Mouse (Mus musculus): ENCODE results near the gene Ptprb. TPM values are rescaled to one million over a fixed set of nuclear protein-coding genes. Genes with fewer than 3 reads are reported as not detected.

The Ptprb gene
- polyA plus RNA-seq, 1 experiment: 0.02 TPM

- H3K79me2 ChIP-seq (ENCODE audit: control insufficient read depth, insufficient read depth): no peaks in the 10 kb centered on the region
- H3K4me3 ChIP-seq (ENCODE audit: insufficient read depth, poor library complexity, severe bottlenecking): no peak overlapping the region
- no peaks in the 10 kb centered on the region for H3K36me3 ChIP-seq (ENCODE audit: control insufficient read depth, insufficient read depth)
- TF ChIP-seq USF1 (IDR thresholded peaks at IDR 0.05; ENCODE audit: low read depth) (no peak), CEBPB (IDR thresholded peaks at IDR 0.05; ENCODE audit: low read depth) (peak; percentile 22)
- H3ac ChIP-seq (ENCODE audit: control insufficient read depth, insufficient read length, low read depth): no peak overlapping the region
- H3K79me3 ChIP-seq (ENCODE audit: low read depth): no peaks in the 10 kb centered on the region
- H3K27me3 ChIP-seq (ENCODE audit: control insufficient read depth, insufficient read depth, insufficient read length): no peaks in the 10 kb centered on the region
Measured at GRCm38 (mm10) chr10:116393790-116394475, 118.6 kb downstream of the Ptprb start.

DNA sequence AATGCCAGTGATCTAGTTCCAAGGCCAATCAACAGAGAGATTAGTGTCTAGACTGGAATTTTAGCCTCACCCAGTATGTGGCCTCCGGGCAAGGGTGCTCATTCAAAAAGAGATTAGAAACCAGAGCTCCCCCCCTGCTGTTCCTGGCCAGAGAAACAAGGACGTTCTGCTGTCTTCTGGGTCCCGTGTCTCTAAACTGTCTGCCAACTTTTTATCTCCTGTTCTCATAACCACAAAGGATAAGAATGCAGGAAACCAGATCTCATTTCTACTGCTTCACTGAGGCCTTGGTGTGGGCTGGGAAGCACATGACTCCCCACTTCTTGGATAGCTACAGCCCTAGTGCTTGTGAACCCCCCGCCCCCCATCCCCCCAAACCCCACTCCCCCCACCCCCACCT, 119.3 kb downstream of the Ptprb start:
- H3K36me3 ChIP-seq (ENCODE audit: control insufficient read depth, insufficient read depth): no peaks in the 10 kb centered on the region
- TF ChIP-seq CEBPB (IDR thresholded peaks at IDR 0.05; ENCODE audit: low read depth): no peak
- no peak for TF ChIP-seq FOSL1 (IDR thresholded peaks at IDR 0.05; ENCODE audit: insufficient read depth, low read length, poor library complexity, severe bottlenecking)
- no peak for TF ChIP-seq MYOG (IDR thresholded peaks at IDR 0.05; ENCODE audit: control insufficient read depth, extremely low read depth, insufficient read length)
- peak; percentile 59 for TF ChIP-seq MAX (IDR thresholded peaks at IDR 0.05)
- TF ChIP-seq MYOD1 (IDR thresholded peaks at IDR 0.05; ENCODE audit: control insufficient read depth, insufficient read length, low read depth): no peak
- peak; percentile 72 for TF ChIP-seq USF1 (IDR thresholded peaks at IDR 0.05; ENCODE audit: low read depth)
- no peak for TF ChIP-seq CTCF (IDR thresholded peaks at IDR 0.05; ENCODE audit: control insufficient read depth, insufficient read depth, insufficient read length)

DNA sequence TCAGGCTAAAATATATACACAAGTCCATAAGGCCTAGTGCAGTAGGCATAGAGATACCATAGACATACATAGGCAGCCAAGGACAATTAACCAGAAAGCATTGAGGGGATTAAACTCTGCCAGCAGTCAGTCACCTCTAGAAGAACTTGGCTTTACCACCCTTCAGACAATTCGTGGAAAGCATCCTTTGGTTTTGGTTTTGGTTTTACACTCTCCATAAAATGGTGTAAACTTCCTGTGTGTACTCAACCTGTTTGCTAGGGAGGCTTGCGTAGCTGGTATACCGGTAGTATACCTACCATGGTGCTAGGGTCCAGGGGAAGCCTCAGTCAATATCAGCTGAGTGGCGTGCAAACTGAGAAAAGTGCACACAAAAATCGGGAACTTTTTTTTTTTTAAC, 121.0 kb downstream of the Ptprb start:
- Histone ChIP-seq H3ac (ENCODE audit: control insufficient read depth, insufficient read length, low read depth) (no peak overlapping the region), H3K79me3 (ENCODE audit: low read depth) (no peaks in the 10 kb centered on the region), H3K79me2 (ENCODE audit: control insufficient read depth, insufficient read depth) (no peaks in the 10 kb centered on the region), H3K36me3 (ENCODE audit: control insufficient read depth, insufficient read depth) (no peaks in the 10 kb centered on the region), H3K4me3 (ENCODE audit: insufficient read depth, poor library complexity, severe bottlenecking) (no peak overlapping the region), H3K27me3 (ENCODE audit: control insufficient read depth, insufficient read depth, insufficient read length) (no peaks in the 10 kb centered on the region)
- no peak for TF ChIP-seq MAX (IDR thresholded peaks at IDR 0.05)
- no peak for TF ChIP-seq FOSL1 (IDR thresholded peaks at IDR 0.05; ENCODE audit: insufficient read depth, low read length, poor library complexity, severe bottlenecking)

More for the DNA sequence above, 119.3 kb downstream of the Ptprb start:
- Histone ChIP-seq H3K79me2 (ENCODE audit: control insufficient read depth, insufficient read depth) (no peaks in the 10 kb centered on the region), H3ac (ENCODE audit: control insufficient read depth, insufficient read length, low read depth) (no peak overlapping the region), H3K79me3 (ENCODE audit: low read depth) (no peaks in the 10 kb centered on the region), H3K27me3 (ENCODE audit: control insufficient read depth, insufficient read depth, insufficient read length) (no peaks in the 10 kb centered on the region), H3K4me3 (ENCODE audit: insufficient read depth, poor library complexity, severe bottlenecking) (no peak overlapping the region)

DNA sequence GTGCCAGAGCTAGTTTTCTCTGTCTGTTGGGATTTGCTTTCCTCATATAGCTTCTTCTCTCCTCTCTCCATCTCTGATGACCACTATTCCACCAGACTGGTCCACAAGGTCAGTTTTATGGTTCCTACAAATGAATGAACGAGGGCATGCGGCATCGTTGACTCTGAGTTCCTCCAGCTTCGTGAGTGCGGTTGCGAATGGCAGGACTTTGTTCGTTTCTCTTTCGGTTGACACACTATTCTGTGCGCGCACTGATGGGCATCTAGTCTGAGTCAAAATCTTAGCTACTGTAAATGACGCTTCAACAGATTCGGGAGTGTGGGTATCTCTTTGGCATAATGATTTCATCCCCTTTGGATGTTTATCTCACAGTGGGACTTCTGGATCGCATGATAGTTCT, 121.6 kb downstream of the Ptprb start:
- TF ChIP-seq MYOG (IDR thresholded peaks at IDR 0.05; ENCODE audit: control insufficient read depth, extremely low read depth, insufficient read length) (no peak), FOSL1 (IDR thresholded peaks at IDR 0.05; ENCODE audit: insufficient read depth, low read length, poor library complexity, severe bottlenecking) (no peak)
- Histone ChIP-seq H3K79me2 (ENCODE audit: control insufficient read depth, insufficient read depth) (no peaks in the 10 kb centered on the region), H3K4me3 (ENCODE audit: insufficient read depth, poor library complexity, severe bottlenecking) (no peak overlapping the region), H3K79me3 (ENCODE audit: low read depth) (no peaks in the 10 kb centered on the region), H3ac (ENCODE audit: control insufficient read depth, insufficient read length, low read depth) (no peak overlapping the region), H3K27me3 (ENCODE audit: control insufficient read depth, insufficient read depth, insufficient read length) (no peaks in the 10 kb centered on the region), H3K36me3 (ENCODE audit: control insufficient read depth, insufficient read depth) (no peaks in the 10 kb centered on the region)

GRCm38 (mm10) chr10:116397573-116397972, 122.2 kb downstream of the Ptprb start:
- no peak overlapping the region for H3ac ChIP-seq (ENCODE audit: control insufficient read depth, insufficient read length, low read depth)
- H3K4me3 ChIP-seq (ENCODE audit: insufficient read depth, poor library complexity, severe bottlenecking): no peak overlapping the region
- H3K79me2 ChIP-seq (ENCODE audit: control insufficient read depth, insufficient read depth): no peaks in the 10 kb centered on the region
- no peaks in the 10 kb centered on the region for H3K36me3 ChIP-seq (ENCODE audit: control insufficient read depth, insufficient read depth)
- no peaks in the 10 kb centered on the region for H3K79me3 ChIP-seq (ENCODE audit: low read depth)
- no peaks in the 10 kb centered on the region for H3K27me3 ChIP-seq (ENCODE audit: control insufficient read depth, insufficient read depth, insufficient read length)
- TF ChIP-seq FOSL1 (IDR thresholded peaks at IDR 0.05; ENCODE audit: insufficient read depth, low read length, poor library complexity, severe bottlenecking) (no peak), CTCF (IDR thresholded peaks at IDR 0.05; ENCODE audit: control insufficient read depth, insufficient read depth, insufficient read length) (no peak), MYOD1 (IDR thresholded peaks at IDR 0.05; ENCODE audit: control insufficient read depth, insufficient read length, low read depth) (no peak), USF1 (IDR thresholded peaks at IDR 0.05; ENCODE audit: low read depth) (no peak), MAX (IDR thresholded peaks at IDR 0.05) (no peak), CEBPB (IDR thresholded peaks at IDR 0.05; ENCODE audit: low read depth) (no peak), MYOG (IDR thresholded peaks at IDR 0.05; ENCODE audit: control insufficient read depth, extremely low read depth, insufficient read length) (no peak)

GRCm38 (mm10) chr10:116397973-116398372, 122.7 kb downstream of the Ptprb start:
- no peak overlapping the region for H3ac ChIP-seq (ENCODE audit: control insufficient read depth, insufficient read length, low read depth)
- no peaks in the 10 kb centered on the region for H3K79me3 ChIP-seq (ENCODE audit: low read depth)
- no peaks in the 10 kb centered on the region for H3K79me2 ChIP-seq (ENCODE audit: control insufficient read depth, insufficient read depth)
- H3K27me3 ChIP-seq (ENCODE audit: control insufficient read depth, insufficient read depth, insufficient read length): no peaks in the 10 kb centered on the region
- H3K36me3 ChIP-seq (ENCODE audit: control insufficient read depth, insufficient read depth): no peaks in the 10 kb centered on the region
- no peak overlapping the region for H3K4me3 ChIP-seq (ENCODE audit: insufficient read depth, poor library complexity, severe bottlenecking)
- TF ChIP-seq CEBPB (IDR thresholded peaks at IDR 0.05; ENCODE audit: low read depth): no peak
- TF ChIP-seq MAX (IDR thresholded peaks at IDR 0.05): no peak
- TF ChIP-seq MYOG (IDR thresholded peaks at IDR 0.05; ENCODE audit: control insufficient read depth, extremely low read depth, insufficient read length): no peak
- no peak for TF ChIP-seq CTCF (IDR thresholded peaks at IDR 0.05; ENCODE audit: control insufficient read depth, insufficient read depth, insufficient read length)
- no peak for TF ChIP-seq MYOD1 (IDR thresholded peaks at IDR 0.05; ENCODE audit: control insufficient read depth, insufficient read length, low read depth)
- no peak for TF ChIP-seq FOSL1 (IDR thresholded peaks at IDR 0.05; ENCODE audit: insufficient read depth, low read length, poor library complexity, severe bottlenecking)
- TF ChIP-seq USF1 (IDR thresholded peaks at IDR 0.05; ENCODE audit: low read depth): no peak
